Mouse (Mus musculus): ENCODE results near the gene Ms4a7. TPM values are rescaled to one million over a fixed set of nuclear protein-coding genes. Genes with fewer than 3 reads are reported as not detected.

Ms4a7 gene
- total RNA-seq, 4 experiments from 2014 or later: 0.59 to 1.9 (median 1.2) TPM

Other genes starting within 250 kb of the Ms4a7 start
- gene 1700017D01Rik, start 205.3 kb downstream of the Ms4a7 start, total RNA-seq (2022): not detected
- not detected for gene 1700025F22Rik, start 170.8 kb downstream of the Ms4a7 start, total RNA-seq (2022)
- gene Ms4a13, start 139.4 kb downstream of the Ms4a7 start, total RNA-seq (2022): not detected
- not detected for gene Ms4a12, start 103.7 kb downstream of the Ms4a7 start, total RNA-seq (2022)
- under 1 TPM; 0.33 to 0.78 (median 0.34) TPM for gene Ms4a1, start 69.9 kb downstream of the Ms4a7 start, total RNA-seq (2022)
- not detected for gene Ms4a5, start 52.3 kb downstream of the Ms4a7 start, total RNA-seq (2022)
- gene Ms4a14, start 21.7 kb downstream of the Ms4a7 start, total RNA-seq (2022): under 1 TPM in 3 of 4 experiments, not detected in 1; 0.12 to 0.20 (median 0.13) TPM
- gene Ms4a4a, start 39.4 kb upstream of the Ms4a7 start, total RNA-seq (2022): 1 to 10 TPM; 1.5 to 5.5 (median 2.8) TPM
- gene Ms4a4c, start 68.6 kb upstream of the Ms4a7 start, total RNA-seq (2022): under 1 TPM in 1 of 4 experiments, not detected in 3; 0.34 TPM
- gene Ms4a4b, start 107.4 kb upstream of the Ms4a7 start, total RNA-seq (2022): under 1 TPM; 0.19 to 0.79 (median 0.37) TPM
- gene Ms4a6c, start 133.2 kb upstream of the Ms4a7 start, total RNA-seq (2022): 1 to 10 TPM; 3.7 to 4.7 (median 4.1) TPM
- gene Gm8369, start 149.8 kb upstream of the Ms4a7 start, total RNA-seq (2022): under 1 TPM in 2 of 4 experiments, not detected in 2; 0.40 to 0.57 TPM
- 1 to 10 TPM; 2.4 to 5.9 (median 3.6) TPM for gene Ms4a6b, start 180.4 kb upstream of the Ms4a7 start, total RNA-seq (2022)
- 1 to 10 TPM; 4.9 to 6.9 (median 6.7) TPM for gene Ms4a4d, start 200.7 kb upstream of the Ms4a7 start, total RNA-seq (2022)